Mouse (Mus musculus): Measurements from ENCODE around the gene Tiam1.

The Tiam1 gene

DNA sequence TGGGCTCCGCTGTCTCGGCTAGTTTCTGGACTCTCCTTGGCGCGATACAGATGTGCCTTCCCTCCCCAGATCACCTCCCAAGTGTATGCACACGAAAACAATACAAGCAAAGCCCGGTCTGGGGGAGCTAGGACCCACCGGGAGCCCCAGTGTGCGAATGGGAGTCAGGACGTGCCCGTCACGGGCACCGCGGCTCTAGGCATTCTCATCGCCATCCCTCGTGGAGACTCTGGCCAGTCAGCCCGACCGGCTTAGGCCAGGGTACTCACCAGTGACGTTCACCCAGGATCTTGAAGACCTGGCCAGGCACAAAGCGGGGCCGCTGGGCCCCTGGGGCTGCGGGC lies 181 bp downstream of the Tiam1 start:
- DNase-seq (ENCODE audit: low read depth) = no peak

DNA sequence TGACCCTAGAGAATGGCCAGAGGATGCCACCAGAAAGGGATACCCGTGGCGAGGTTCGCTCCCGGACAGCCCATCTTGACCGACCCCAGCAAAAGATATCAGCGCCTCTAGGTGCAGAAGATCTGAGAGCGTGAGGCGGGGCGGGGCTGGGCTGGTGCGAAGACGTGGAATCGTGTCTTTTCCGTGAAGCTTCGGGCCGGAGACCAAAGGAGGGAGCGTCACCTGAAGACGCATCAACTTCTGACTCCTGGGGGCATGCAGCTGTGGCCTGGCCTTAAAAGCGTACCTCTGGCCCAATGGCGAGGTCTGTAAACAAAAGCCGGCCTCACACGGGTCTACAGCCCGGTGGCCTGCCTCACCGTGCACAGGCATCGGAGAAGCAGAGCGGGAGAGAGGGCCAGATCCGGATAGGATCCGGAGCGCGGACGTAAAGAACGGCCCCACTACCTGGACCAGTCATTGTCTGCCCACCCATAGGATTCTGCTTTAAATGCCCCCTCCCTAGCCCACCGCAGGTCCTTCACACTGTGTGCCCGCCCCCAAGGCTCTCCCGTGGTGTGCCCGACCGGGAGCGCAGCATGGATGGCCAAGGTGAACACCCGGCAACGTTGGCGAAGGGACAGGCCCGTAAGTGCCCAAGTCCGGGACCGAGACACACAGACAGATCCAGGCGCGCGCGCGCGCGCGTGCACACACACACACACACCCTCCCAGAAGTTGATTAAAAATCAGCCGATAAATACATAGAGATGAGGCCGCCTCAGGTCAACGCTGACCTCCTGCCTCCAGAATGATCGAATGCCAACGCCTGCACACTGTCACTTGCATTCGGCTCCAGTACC lies 774 bp downstream of the Tiam1 start:
- DNase-seq (ENCODE audit: low read depth) = peak; percentile 63

DNA sequence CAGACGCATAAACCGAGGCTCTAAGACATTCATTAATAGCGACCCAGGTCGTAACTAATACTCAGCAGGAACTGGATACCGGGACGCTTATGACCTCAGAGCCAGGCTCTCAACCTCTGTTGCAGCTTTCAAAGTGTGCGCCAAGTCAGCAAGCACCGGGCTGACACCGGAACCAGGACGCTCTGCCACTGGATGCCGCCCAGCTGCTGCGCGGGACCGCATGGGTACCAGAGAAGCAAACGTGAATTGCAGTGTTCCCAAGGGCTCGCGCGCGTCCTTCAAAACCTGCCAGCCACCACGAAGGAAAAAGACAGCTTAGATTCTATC lies 1.4 kb downstream of the Tiam1 start:
- DNase-seq (ENCODE audit: low read depth) = peak; percentile 56

DNA sequence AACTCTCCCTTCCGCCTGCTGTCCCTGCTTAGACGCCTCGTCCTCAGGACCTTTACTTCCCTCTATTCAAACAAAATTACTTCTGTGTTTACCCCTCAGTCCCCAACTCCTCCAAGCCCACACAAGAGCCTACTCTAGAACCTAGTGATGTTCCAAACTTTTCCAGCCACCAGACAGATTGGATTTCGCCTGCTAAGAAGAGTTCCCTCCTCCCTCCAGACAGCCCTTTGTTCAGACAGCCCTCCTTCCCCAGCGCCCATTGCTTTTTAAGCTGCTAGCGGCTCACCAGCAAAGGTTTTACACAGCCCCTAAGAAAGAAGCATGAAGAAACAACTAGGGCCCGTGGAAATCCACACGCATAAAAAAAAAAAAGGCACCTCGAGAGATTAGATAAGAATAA lies 2.0 kb downstream of the Tiam1 start:
- peak; percentile 12 for DNase-seq (ENCODE audit: low read depth)

DNA sequence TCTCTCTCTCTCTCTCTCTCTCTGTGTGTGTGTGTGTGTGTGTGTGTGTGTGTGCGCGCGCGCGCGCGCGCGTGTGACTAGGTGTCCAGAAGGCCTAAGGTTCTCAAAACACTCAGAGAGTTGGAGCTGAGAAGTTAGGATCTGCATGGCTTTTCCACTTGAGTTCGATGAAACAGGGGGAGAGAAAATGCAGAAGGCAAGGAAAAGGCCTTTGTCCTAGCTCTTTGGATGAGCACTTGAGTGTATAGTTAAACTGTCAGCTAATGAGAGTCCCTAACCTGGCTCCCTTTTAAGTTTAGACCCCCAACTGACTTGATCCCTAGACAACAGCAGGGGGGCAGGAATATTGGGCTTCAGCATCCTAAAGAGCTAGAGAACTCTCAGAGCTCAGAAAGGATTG lies 3.0 kb downstream of the Tiam1 start:
- no peak for DNase-seq (ENCODE audit: low read depth)

DNA sequence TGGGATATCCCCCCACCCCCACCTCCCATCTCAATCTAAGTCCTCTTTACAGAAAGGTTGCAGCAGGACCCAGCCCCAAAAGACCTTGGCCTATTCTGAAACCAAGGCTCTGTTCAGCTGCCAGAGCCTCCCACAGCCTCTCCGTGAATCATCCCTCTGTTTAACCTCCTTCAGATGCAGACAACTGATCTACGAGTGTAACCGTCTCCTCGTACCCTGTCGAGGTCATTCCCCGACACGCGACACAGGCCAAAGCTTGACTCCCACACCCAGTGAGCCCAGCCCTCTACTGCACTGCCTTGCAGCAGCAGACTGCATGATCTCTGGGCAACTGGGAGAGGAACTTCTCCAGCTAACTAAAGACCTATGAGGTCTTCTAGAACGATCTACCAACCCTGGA lies 3.9 kb downstream of the Tiam1 start:
- no peak for DNase-seq (ENCODE audit: low read depth)

DNA sequence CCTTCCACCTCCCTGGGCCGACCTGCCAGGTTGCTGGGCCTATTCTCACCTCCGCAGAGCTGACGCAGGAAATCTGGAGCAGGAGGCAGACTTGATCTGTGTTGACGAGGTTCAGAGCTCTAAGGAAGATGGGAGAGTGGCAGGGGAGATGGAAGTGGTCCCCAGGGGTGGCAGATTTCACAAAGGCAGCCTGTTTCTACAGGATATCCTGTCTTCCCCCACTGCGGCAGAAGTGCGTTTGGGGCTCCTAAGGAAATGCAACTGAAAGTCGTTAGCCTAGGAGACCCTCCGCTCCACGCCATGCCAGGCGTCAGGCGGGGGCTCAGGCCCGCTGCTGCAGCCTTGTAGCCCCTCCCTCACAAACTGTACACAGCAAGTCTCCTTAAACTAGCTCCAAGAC lies 5.4 kb downstream of the Tiam1 start:
- no peak for DNase-seq (ENCODE audit: low read depth)

DNA sequence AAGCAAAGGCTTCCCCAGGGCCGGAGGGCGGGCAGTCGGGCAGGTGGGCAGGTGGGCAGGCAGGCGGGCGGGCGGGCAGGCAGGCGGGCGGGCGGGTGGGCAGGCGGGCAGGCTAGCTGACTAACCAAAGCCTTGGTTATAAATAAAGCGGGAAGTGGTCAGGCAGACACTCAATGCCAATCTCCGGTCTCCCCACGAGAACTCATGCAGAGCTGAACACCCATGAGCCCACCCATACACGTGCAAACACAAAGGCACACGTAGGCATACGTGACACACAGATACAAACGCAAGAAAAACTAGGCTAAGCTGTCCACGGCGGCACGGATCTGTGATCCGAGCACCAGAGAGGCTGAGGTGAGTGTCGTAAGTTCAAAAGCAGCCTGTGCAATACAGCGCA lies 6.4 kb downstream of the Tiam1 start:
- no peak for DNase-seq (ENCODE audit: low read depth)

DNA sequence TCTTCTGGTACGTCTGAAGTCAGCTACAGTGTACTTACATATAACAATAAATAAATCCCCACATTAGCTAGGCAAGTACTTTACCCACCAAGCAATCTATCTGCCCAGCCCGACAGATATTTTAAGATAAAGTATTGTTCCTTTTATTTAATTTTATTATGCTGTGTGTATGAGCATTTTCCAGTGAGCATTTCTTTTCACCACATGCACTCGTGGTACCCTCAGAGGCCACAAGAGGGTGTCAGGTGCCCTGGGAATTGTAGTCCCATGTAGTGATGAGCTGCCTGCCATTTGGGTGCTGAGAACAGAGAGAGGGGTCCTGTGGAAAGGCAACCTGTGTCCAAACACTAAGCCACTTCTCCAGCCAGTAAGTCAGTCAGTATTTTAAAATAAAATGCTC lies 8.0 kb downstream of the Tiam1 start:
- DNase-seq (ENCODE audit: low read depth) = peak; percentile 37

DNA sequence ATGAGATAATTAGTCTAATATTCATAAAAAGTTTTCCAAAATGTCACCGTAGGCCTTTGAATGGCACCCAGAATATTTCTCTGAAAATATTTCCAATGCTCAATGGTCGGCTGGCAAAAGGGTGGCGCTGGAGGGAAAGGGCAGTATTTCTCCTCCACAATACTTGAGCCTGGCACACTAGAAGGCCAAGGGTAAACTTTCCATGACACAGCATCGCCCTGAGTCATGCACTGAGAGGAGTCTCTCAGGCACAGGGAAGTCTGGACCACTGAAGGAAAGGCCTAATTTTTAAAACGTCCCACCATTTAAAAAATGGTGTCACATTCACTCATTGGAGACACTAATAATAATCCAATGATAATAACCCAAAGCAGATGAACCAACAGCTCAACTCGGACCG lies 9.2 kb downstream of the Tiam1 start:
- no peak for DNase-seq (ENCODE audit: low read depth)

DNA sequence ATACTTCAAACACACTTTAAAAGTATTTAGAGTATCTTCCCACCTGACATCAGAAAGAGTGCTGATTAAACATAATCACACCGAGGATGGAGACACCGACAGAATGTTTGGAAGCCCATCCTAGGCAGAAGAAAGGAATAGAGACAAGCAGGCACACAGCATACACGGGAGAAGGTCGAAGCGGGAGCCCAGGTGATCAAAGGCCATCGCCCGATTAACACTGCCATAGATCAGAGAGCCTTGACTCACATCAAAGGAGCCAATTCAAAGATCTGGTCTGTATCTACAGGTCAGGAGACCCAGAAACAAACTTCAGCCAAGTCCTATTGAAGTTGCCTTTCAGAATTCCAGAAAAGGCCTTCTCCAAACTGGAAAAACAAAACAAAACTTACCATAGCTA lies 10.8 kb downstream of the Tiam1 start:
- no peak for DNase-seq (ENCODE audit: low read depth)

DNA sequence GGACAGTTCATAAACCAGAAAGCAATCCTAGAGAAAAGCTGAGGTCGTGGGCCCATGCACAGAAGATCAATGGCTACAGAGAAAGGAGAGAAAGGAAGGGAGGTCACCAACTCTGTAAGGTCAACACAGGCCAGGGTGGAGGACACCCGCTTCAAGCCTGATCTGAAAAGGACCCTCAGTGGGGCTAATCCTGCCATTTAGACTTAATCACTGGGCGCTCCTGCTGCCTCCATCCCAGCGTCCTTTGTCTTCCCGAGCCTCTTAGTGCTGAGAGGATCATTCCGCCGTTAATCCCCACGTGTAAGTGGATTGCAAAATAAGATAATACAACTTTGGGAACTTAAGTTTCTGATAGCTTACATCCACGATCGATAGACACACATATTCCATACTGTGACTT lies 11.2 kb downstream of the Tiam1 start:
- no peak for DNase-seq (ENCODE audit: low read depth)

DNA sequence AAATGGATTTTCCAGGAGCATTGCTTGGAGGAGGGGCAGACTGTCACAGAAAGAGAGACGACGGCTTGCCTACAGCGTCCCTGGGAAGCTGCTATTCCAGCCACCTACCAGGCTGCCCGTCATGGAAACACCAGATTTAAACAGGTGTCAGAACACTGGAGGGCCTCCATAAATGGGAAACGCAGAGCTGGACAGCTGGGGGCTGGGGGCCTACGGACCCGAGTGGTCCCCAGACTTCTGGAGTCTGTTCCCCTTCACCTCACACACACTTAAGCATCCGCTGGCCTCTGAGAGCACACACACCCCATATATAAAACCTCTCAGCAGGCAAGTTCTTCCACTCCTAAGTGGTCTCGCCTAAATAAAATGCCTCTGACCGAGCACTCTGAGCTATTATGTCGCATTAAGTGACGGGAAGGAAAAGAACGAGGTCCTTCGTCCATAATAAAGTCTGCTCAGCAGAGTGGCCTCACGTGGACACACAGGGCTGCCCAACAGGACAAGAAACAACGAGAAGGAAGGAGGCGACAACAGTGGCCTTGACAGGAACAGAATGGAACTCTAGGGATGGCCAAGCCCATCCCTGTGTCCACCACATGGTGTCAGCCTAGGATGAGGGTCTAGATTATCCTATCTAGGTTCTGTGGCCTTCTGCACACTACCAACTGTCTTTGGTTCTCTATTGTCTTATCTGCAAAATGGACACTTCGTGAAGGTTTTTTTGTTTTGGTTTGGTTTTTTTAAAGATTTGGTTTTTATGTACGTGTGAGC lies 14.6 kb downstream of the Tiam1 start:
- no peak for DNase-seq (ENCODE audit: low read depth)

DNA sequence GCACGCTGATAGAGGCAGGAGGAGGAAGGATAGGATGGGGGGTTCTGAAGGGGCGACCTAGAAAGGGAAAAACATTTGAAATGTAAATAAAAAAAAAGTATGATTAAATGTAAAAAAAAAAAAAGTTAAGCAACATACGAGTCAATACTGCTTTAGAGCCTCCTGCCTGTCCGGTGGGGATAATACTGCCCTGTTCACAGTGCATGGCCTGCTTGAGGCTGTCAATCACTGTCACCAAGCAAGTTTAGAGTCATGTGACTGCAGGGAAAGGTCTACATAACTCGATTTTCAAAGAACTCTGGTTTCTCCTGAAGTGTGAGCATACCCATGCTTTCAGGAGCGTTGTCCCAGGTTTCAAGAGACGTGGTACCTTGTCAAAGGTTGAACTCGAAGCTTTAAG lies 15.2 kb downstream of the Tiam1 start:
- no peak for DNase-seq (ENCODE audit: low read depth)

DNA sequence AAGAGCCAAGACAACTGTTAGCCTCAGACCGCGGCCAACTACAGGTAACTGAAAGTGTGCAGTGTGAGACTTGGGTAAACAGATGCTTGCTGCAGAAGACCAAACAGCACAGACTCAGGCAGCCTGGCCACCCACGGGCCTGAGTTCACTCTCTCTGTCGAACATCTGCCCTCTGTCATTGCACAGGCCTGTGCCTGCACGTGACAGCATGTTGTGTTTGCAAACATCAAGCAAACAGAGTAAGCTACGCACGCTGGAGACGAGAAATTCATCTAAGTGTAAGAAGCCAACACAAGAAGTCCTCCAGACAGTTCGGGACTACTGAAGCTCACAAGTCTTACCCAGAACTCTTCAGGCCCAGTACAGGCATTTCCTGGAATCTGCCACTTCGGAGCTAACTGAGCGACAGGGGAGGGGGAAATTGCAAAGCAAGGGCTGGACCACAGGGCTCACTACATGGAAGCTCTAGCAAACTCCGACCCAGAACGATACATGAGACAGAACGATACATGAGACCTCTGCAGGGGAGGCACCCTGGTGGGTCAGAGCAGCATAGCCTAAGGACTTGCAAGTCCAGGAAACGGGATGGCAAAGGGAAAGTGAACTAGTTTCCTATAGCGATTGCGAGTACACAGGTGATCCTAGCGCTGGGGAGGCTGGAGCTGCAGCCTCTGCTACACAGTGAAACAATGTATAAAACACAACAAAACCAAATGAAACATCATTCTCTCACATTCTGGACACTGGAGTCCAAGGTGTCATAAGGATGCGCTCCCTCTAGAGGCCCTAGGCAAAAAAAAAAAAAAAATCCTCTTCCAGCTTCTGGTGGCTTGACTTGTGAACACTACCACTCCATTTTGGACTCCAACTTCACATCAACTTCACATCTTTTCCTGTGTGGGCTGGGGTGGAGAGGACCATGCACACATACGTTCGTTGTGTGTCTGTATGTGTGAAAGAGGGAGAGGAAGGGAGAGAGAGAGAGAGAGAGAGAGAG lies 18.0 kb downstream of the Tiam1 start:
- DNase-seq (ENCODE audit: low read depth) = no peak

DNA sequence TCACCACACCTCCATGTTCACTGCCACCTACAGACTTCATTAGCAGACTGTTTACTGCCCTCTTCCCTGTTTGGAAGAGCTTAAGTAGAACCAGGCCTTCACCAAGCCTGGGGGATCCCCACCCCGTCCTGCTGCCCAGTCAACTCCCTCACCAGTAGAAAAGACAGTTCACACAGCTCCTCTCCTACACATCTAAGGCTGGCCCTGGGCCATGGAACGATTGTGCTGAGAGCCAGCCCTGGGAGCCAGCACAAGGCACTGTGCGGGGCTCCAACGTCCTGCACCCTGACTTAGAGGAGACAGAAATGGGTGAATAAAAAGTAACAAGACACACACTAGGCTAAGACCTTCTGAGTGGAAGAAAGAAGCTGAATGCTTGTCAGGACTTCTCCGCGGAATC lies 20.5 kb downstream of the Tiam1 start:
- no peak for DNase-seq (ENCODE audit: low read depth)

DNA sequence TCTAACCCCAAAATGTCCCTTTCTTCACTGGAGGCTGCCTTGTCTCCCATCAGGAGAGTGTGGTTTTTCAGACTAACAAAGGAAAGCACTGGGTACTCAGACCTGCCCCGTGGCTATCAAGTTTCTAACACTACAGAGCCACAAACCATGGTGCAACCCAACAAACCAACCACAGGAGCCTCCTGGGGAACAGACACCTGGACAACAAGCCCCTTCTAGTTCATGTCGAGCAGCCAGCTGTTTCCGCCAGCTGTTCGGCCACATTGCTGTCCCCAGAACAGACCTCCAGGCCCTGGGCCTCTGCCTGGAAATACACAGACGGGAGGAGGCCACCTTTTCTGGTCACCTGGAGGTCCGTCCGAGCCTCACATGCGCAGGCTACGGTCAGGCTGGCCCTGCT lies 21.1 kb downstream of the Tiam1 start:
- no peak for DNase-seq (ENCODE audit: low read depth)

DNA sequence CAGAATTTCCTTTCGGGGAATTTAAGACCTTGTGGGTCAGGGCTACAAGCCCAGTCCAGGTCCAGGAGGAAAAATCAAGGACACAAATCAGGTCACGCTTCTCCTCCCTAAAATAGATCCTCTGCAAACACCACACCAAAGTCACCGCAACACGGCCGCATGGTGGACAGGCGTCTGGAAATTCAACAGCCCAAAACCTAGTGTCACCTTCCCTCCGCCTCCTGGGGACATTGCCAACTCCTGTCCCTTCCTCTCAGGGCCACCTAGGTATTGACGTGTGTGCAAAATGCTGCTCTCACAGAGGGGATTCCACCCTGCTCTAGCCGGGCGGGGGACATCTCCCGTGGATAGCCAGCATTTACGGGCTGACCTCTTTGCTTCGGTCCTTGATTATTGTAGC lies 21.8 kb downstream of the Tiam1 start:
- DNase-seq (ENCODE audit: low read depth) = no peak

DNA sequence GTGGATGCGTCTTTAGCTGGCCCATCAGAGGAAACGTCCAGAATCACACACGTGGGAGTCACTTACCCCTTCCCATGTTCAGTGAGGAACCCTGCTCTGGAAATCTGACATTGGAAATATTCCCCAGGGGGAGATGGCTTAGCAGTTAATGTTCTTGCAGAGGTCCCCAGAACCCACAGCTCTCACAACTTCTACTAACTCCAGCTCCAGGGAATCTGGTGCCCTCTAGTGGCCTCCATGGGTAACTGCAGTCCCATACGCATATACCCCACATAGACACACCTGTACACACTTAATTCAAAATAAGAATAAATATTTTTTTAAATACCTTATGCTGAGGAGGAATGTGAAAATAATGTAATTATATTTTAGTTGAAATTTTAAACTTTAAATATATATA lies 23.6 kb downstream of the Tiam1 start:
- DNase-seq (ENCODE audit: low read depth) = peak; percentile 25

DNA sequence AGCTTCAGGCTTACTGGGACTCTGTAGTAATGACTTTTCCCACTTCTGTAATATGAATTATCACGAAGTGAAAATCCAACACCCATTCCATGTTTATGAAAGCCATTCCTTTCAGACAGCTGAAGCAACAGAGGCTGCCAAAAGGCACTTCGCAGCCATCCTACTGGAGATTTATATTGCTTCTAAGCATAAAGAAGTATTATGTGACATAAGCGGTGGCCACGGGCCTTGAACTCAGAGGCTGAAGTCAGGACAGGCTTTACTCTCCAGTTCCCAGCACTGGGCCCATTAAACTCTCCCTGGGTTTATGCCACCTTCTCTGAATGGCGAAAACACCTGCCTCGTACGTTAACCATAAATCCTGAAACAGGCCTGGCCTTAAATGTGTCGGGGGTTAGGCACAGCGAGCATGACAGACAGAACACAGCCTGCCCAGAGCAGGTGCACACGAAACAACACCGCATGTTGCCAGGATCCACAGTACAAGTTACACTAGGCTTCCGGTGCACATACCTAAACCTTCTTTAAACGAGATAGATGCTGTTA lies 26.9 kb downstream of the Tiam1 start:
- no peak for DNase-seq (ENCODE audit: low read depth)

DNA sequence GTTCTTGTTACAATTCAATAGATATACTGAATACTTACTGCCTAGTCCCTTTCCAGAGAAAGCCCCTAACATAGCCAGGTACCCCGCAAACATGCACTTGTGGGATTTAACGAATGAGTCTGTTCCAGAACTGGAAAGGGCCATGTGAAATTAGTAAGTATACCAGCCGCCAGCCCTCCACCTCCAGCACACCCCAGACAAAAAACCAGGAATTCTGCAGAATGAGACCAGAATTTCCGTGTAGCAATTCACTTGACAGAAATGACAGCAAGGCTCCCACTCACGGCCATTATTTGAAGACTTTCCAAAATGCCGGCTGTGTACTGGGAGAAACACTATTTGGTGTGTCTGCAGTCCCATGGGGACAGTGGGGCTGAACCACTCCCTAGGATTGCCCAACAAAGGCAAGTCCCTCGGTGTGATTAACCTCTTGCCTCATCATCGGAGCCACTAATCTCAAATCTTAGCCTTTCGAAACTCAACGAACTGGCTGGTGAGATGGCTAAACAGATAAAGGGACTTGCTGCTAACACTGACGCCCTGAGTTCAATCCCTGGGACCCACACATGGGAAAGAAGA lies 30.9 kb downstream of the Tiam1 start:
- DNase-seq (ENCODE audit: low read depth) = no peak

DNA sequence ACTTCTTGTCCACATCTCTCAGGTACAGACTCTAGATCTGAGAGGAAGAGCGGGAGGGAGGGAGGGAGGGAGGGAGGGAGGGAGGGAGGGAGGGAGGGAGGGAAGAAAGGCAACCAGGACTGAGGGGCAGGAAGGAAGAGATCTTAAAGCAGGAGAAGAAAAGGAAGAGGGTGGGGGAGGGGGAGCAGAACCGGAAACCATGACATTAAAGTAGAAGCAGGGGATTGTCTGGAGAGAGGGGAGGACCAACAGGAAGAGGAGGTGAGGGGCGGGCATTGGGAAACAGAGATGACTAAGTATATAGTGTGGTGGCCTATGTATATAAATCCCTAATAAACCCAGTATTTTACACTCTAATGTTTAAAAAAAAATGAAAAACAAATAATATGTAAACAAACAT lies 34.1 kb downstream of the Tiam1 start:
- no peak for DNase-seq (ENCODE audit: low read depth)
